Mouse (Mus musculus) cortical plate, adult 2 months (tissue): ENCODE data around the gene H2afy.

Experiments
- CTCF ChIP-seq: fragments of 200-500 bp; IDR thresholded peaks from 2 replicates; pipeline ENCODE4 v1.5.1; 2011; ENCODE audit warnings: mild to moderate bottlenecking, control low read depth, low read length; ENCODE audit not compliant: insufficient read depth; ENCODE audit errors: extremely low read depth
- POLR2A ChIP-seq: fragments of 200-500 bp; IDR thresholded peaks from 2 replicates; pipeline ENCODE4 v1.6.1; 2011; ENCODE audit warnings: mild to moderate bottlenecking, low read length, control low read depth; ENCODE audit not compliant: insufficient read depth; ENCODE audit errors: extremely low read depth

GRCm38 (mm10) chr13:56113431-56114248, 22.5 kb downstream of the H2afy start:
- TF ChIP-seq CTCF (no peak), POLR2A (no peak)
